Mouse (Mus musculus): ENCODE results near the gene Muc1.

DNA sequence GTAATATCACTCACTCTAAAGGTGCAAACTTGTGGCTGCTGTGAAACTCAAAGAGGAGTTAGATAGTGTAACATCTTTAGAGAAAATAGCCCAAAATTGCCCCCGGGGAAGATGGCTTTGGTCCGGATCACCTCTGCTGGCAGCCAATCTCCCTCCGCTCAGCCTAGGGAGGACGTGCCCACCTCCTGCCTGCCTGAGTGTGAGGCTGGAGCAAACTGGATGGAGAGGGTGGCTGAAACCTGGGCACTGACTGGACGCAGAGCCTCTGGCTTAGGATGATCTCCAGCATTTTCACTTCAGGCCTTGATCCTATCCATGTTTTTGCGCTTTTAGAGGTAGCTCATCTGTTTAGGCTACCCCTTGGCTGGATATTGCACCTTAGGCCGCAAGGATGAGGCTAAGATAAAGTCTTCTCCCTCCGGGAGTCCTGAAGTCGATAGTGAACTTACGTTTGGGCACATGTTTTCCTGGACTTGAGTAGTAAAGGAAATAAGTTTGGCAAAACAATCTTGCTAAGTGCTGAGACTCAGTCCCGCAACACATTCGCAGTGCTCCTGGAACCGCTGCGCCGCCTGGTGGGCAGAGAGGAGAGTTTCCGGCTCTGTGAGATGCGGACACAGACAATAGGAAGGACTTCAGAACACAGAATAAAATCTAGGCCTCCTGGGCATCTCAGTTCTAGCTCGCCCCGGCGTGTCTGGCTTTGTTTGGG lies 52.9 kb downstream of the Muc1 start:
- TF ChIP-seq CTCF (IDR thresholded peaks at IDR 0.05; ENCODE audit: control insufficient read depth, insufficient read depth, insufficient replicate concordance, low read depth, low read length) (peak; percentile 89), POLR2A (IDR thresholded peaks at IDR 0.05; ENCODE audit: control insufficient read depth, low read depth, low read length) (no peak)

Measured in testis, adult 2 months (tissue).